Mouse (Mus musculus) kidney, adult 2 months (tissue): ENCODE data around the gene Galntl6. TPM values are rescaled to one million over a fixed set of nuclear protein-coding genes. Genes with fewer than 3 reads are reported as not detected.

ENCODE experiments used
- DNase-seq: peaks from one replicate; pipeline ENCODE4 v3.0.0; 2021
- H3K27ac ChIP-seq: fragments of 200-500 bp; 2 replicates; pipeline ENCODE4 v1.5.1; 2012; ENCODE audit warnings: low read depth, low read length, control low read depth, inconsistent platforms; ENCODE audit not compliant: insufficient read depth
- H3K27me3 ChIP-seq: fragments of 200-500 bp; replicated peaks from 2 replicates; pipeline ENCODE4 v1.6.1; 2012; ENCODE audit warnings: mild to moderate bottlenecking, moderate library complexity, low read length, inconsistent platforms; ENCODE audit not compliant: control insufficient read depth, insufficient read depth
- H3K36me3 ChIP-seq: fragments of 200-500 bp; 2 replicates; pipeline ENCODE4 v1.6.1; 2012; ENCODE audit warnings: mild to moderate bottlenecking, moderate library complexity, low read length, inconsistent platforms; ENCODE audit not compliant: control insufficient read depth, insufficient read depth
- H3K4me1 ChIP-seq: fragments of 200-500 bp; 2 replicates; pipeline ENCODE4 v1.6.1; 2011; ENCODE audit warnings: low read length; ENCODE audit not compliant: control insufficient read depth, insufficient read depth
- H3K4me3 ChIP-seq: fragments of 200-500 bp; 2 replicates; pipeline ENCODE4 v1.5.1; 2011; ENCODE audit warnings: mild to moderate bottlenecking, low read depth, low read length, control low read depth; ENCODE audit not compliant: insufficient read depth
- CTCF ChIP-seq: fragments of 200-500 bp; conservative IDR thresholded peaks from 2 replicates; pipeline ENCODE4 v1.5.1; 2011; ENCODE audit warnings: low read depth, mild to moderate bottlenecking, control low read depth, low read length, moderate library complexity, mixed read lengths; ENCODE audit not compliant: insufficient read depth, insufficient read length
- POLR2A ChIP-seq: fragments of 200-500 bp; IDR thresholded peaks from one replicate; pipeline ENCODE4 v1.6.1; 2011; ENCODE audit warnings: low read depth, low read length, control low read depth
- WGBS: fragments of 180-500 bp; shearing (Covaris S2); methylation state at CpG from one replicate; pipeline ENCODE4 v1.1.7; 2018; 5-methylcytosine and 5-hydroxymethylcytosine counted together
- polyA plus RNA-seq: library from polyadenylated mRNA; depleted of rRNA; stranded (reverse); fragments of >200 nt; gene quantifications from 2 replicates; pipeline ENCODE4 v1.2.3, GENCODE M21; 2012

The Galntl6 gene
- polyA plus RNA-seq, 1 experiment, result not detected

DNA sequence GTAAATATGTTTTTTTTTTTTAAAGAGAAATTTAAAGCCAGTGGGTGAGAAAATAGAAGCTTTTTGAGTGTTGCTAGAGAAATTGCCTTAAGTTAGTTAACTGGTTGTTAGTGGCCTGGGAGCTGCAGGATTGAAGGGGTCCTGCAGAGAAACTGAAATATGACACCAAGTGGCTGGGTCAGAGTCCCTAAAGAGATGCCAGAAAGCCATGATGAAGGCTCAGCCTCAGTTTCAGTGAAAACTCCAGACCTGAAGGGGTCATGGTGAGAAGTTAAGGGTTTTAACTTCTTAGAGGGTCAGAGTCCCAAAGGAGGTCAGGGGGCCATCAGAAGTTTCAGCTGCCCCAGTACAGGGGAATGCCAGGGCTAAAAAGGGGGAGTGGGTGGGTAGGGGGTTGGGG is 1155.0 kb downstream of the Galntl6 start:
- no peak overlapping the region for H3K27ac ChIP-seq
- H3K36me3 ChIP-seq, result no peaks in the 10 kb centered on the region
- DNase-seq, result no peak
- H3K4me1 ChIP-seq, result no peaks in the 10 kb centered on the region
- TF ChIP-seq POLR2A (no peak), CTCF (no peak)
- H3K4me3 ChIP-seq, result no peak overlapping the region
- H3K27me3 ChIP-seq, result no peaks in the 10 kb centered on the region

DNA sequence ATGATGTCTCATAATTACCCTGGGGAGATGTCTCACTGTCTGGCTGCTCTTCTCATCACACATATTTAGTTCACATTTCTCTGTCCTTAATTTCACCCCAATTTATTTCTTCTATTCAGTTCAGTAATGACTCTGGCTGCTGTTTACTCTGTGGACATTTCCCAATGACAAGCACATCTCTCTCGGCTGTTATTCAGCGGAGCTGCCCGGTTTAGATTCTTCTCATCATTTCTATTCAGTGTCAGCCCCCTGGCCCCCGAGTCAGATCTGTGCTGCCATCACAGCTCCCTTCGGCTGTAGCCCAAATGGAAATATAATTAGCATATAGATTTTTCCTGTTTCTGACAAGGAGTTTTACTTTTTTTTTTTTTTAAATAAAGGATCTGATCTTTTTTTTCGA is 1158.4 kb downstream of the Galntl6 start:
- 51% methylated on average over 6 of the region's 6 CpGs for WGBS
- H3K4me3 ChIP-seq, result no peak overlapping the region
- no peaks in the 10 kb centered on the region for H3K27me3 ChIP-seq
- TF ChIP-seq CTCF (no peak), POLR2A (no peak)
- H3K27ac ChIP-seq, result no peak overlapping the region
- H3K4me1 ChIP-seq, result no peaks in the 10 kb centered on the region
- no peaks in the 10 kb centered on the region for H3K36me3 ChIP-seq
- DNase-seq, result no peak

DNA sequence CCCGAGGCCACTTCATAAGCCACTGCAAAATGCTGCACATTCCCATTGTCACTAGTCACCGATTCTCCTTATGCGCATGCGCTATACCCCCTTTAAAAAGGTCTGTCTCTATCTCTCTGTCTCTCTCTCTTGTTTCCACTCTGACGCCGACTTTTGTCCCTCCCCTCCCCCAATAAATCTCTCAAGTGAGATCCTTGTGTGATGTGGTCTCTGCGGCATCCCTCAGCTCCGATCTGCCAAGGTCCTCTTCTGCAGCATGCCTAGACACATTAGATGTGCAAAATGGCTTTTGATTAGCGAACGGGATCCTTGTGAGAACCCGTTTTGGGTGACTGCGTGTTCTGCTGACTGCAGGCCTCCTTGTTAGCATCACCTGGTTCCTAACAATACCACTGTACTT is 1168.8 kb downstream of the Galntl6 start:
- H3K36me3 ChIP-seq, result no peaks in the 10 kb centered on the region
- no peak overlapping the region for H3K4me3 ChIP-seq
- DNase-seq, result no peak
- no peaks in the 10 kb centered on the region for H3K27me3 ChIP-seq
- TF ChIP-seq POLR2A, result no peak
- no peak for TF ChIP-seq CTCF
- no peaks in the 10 kb centered on the region for H3K4me1 ChIP-seq
- WGBS, result 85% methylated on average over 12 of the region's 12 CpGs
- no peak overlapping the region for H3K27ac ChIP-seq

DNA sequence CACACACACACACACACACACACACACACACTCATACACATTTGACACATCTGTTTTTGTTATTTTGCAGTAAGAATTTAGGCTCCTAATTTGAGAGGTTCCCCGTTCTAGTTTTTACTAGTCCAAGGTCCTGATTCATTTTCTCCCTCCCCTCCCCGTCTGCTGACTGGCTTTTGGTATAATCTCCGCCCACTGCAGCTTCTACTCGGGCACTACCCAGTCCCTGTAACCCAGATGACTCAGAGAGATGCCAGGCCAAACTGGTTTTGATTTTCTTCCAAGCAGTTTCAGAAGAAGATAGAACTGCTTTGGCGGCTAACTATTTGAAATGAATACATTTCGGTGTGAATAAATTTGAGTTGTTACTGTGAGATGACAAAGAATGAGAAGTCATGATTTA is 1170.5 kb downstream of the Galntl6 start:
- Histone ChIP-seq H3K27me3 (no peaks in the 10 kb centered on the region), H3K27ac (no peak overlapping the region), H3K4me3 (no peak overlapping the region), H3K4me1 (no peaks in the 10 kb centered on the region), H3K36me3 (no peaks in the 10 kb centered on the region)
- DNase-seq, result peak; percentile 23
- 31% methylated on average over 6 of the region's 6 CpGs for WGBS
- TF ChIP-seq CTCF, result no peak
- no peak for TF ChIP-seq POLR2A

DNA sequence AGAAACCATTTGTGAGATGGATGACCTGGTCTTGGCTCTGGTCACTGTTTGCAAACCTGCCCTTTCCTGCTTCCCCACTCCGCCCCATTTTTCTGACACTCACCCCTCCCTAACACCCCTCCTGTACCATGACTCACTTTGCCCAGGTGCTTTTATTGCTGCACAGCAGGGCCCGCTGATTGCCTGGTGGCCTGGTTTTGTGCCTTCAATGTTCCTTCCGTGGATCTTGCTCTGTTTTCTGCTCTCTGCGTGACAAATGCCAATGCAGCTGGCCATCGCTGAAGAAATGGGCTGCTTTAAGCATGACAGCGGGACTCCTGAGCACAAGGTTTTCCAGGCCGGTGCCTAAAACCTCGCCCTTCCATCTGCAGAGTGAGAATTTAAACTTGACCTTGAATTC is 1171.1 kb downstream of the Galntl6 start:
- peak; percentile 7 for DNase-seq
- no peaks in the 10 kb centered on the region for H3K4me1 ChIP-seq
- H3K36me3 ChIP-seq, result no peaks in the 10 kb centered on the region
- WGBS, result 50% methylated on average over 8 of the region's 8 CpGs
- H3K27me3 ChIP-seq, result no peaks in the 10 kb centered on the region
- no peak overlapping the region for H3K27ac ChIP-seq
- TF ChIP-seq CTCF (no peak), POLR2A (no peak)
- no peak overlapping the region for H3K4me3 ChIP-seq

DNA sequence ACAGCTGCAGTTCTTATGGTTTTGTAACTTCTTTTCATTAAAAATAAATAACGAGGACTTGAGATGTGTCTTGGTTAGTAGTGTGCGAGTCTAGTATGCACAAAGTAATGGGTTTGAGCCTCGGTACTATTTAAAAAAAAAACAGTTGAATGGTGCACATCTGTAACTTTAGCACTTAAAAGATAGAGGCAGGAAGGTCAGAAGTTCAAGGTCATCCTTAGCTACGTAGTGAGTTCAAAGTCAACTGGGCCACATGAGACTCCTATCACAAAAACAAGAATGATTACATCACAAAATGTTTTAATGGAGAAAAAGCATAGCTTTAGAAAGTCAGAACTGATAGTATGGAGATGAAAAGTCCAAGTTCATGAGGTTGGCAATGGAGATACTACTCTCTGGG is 1175.2 kb downstream of the Galntl6 start:
- no peaks in the 10 kb centered on the region for H3K4me1 ChIP-seq
- no peaks in the 10 kb centered on the region for H3K27me3 ChIP-seq
- no peak overlapping the region for H3K27ac ChIP-seq
- no peaks in the 10 kb centered on the region for H3K36me3 ChIP-seq
- TF ChIP-seq POLR2A (no peak), CTCF (no peak)
- no peak overlapping the region for H3K4me3 ChIP-seq
- no peak for DNase-seq
- 85% methylated on average over 4 of the region's 4 CpGs for WGBS

DNA sequence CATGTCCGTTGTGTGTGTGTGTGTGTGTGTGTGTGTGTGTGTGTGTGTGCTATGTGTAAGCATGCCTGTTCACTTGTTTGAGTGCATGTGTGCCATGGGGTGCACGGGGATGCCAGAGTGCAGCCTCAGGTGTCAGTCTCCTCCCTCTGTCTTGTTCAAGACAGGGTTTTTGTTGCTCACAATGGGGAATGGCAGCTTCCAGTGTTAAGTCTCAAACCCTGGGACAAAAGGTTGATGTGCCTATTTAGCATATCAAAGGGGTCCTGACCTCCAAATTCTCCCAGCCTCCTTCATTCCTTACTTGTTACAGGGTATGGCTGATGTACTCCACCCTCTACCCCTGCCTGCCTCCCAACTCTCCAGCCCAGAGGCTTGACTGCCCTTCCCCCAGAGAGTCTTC is 1179.6 kb downstream of the Galntl6 start:
- Histone ChIP-seq H3K36me3 (no peaks in the 10 kb centered on the region), H3K27me3 (no peaks in the 10 kb centered on the region), H3K27ac (no peak overlapping the region), H3K4me1 (no peaks in the 10 kb centered on the region), H3K4me3 (no peak overlapping the region)
- 51% methylated on average over 2 of the region's 2 CpGs for WGBS
- TF ChIP-seq CTCF (no peak), POLR2A (no peak)
- DNase-seq, result no peak

DNA sequence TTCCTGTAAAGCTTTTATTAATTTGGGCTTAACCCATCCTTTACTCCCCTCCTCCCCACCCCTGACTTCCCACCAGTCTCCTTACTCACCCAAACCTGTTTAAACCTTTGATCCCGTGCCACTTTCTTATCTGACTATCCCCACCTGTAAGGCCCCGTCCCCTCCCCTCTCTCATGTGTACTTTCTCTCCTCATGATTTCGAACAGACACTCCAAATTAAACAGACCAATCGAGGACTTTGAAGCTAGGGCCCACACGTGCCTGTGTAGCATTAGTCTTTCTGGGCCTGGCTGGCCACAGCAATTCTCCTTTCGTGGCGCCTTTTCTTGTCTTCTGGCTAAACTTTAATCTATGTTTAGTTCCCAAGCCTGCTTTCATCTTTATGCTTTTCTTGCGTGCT is 1180.8 kb downstream of the Galntl6 start:
- WGBS, result 41% methylated on average over 8 of the region's 8 CpGs
- Histone ChIP-seq H3K4me1 (no peaks in the 10 kb centered on the region), H3K27me3 (no peaks in the 10 kb centered on the region), H3K4me3 (no peak overlapping the region), H3K27ac (no peak overlapping the region), H3K36me3 (no peaks in the 10 kb centered on the region)
- DNase-seq, result peak; percentile 23
- TF ChIP-seq CTCF (no peak), POLR2A (no peak)
